Mouse (Mus musculus) erythroid progenitor cell, adult 5-6 weeks (primary cell): ENCODE results near the gene Dnajc27. TPM values are rescaled to one million over a fixed set of nuclear protein-coding genes. Genes with fewer than 3 reads are reported as not detected.

Experiments
- total RNA-seq, 2 experiments: library from RNA; stranded (forward) in 1 of 2; stranded (reverse) in 1 of 2; fragments of 150-400 nt in 1 of 2; fragments of 186-747, 209-891 nt in 1 of 2; gene quantifications; 2 replicates each; pipeline versions ENCODE4 v1.2.3 to v1.2.4; 2015 to 2017; ENCODE audit warnings: low replicate concordance in 2 of 2

Gene Dnajc27
- total RNA-seq, 2 experiments from 2014 or later = 0.08 TPM; not detected in 1

Other genes starting within 250 kb of the Dnajc27 start
- 4.2 TPM in 1 of 2 replicates, not detected in the other for gene Pomc, start 127.6 kb upstream of the Dnajc27 start, total RNA-seq (2015; ENCODE audit: low replicate concordance)
- gene Pomc, start 127.6 kb upstream of the Dnajc27 start, total RNA-seq (2017; ENCODE audit: low replicate concordance) = not detected in 2 replicates
- not detected in 2 replicates for gene Efr3b, start 43.7 kb upstream of the Dnajc27 start, total RNA-seq (2015; ENCODE audit: low replicate concordance)
- gene Efr3b, start 43.7 kb upstream of the Dnajc27 start, total RNA-seq (2017; ENCODE audit: low replicate concordance) = not detected in 2 replicates
- 1.3 and 4.7 TPM in 2 replicates for gene Adcy3, start 50.5 kb downstream of the Dnajc27 start, total RNA-seq (2015; ENCODE audit: low replicate concordance)
- 1.7 and 7.4 TPM in 2 replicates for gene Adcy3, start 50.5 kb downstream of the Dnajc27 start, total RNA-seq (2017; ENCODE audit: low replicate concordance)
- gene Ptrhd1, start 151.4 kb downstream of the Dnajc27 start, total RNA-seq (2015; ENCODE audit: low replicate concordance) = 1.8 TPM in 1 of 2 replicates, not detected in the other
- 0.83 and 1.0 TPM in 2 replicates for gene Ptrhd1, start 151.4 kb downstream of the Dnajc27 start, total RNA-seq (2017; ENCODE audit: low replicate concordance)
- gene Cenpo, start 151.7 kb downstream of the Dnajc27 start, total RNA-seq (2015; ENCODE audit: low replicate concordance) = 11.3 and 15.1 TPM in 2 replicates
- gene Cenpo, start 151.7 kb downstream of the Dnajc27 start, total RNA-seq (2017; ENCODE audit: low replicate concordance) = 16.0 and 24.8 TPM in 2 replicates